Mouse (Mus musculus): ENCODE measurements around the gene Myo1c.

GRCm38 (mm10) chr11:75653781-75654470 is 3.6 kb downstream of the Myo1c start:
- TF ChIP-seq MAX (IDR thresholded peaks at IDR 0.05; ENCODE audit: low read depth) = no peak
- TF ChIP-seq USF1 (IDR thresholded peaks at IDR 0.05; ENCODE audit: low read depth) = no peak
- TF ChIP-seq POLR2A (IDR thresholded peaks at IDR 0.05; ENCODE audit: insufficient read length, low read depth) = peak; percentile 73
- peak in 1 of 3 experiments; percentile 41 for TF ChIP-seq MYOD1 (IDR thresholded peaks at IDR 0.05; ENCODE audit: control insufficient read depth in 1 of 3, insufficient read length in 2 of 3, low read depth in 2 of 3)
- peak; percentile 82 for TF ChIP-seq POLR2AphosphoS2 (IDR thresholded peaks at IDR 0.05; ENCODE audit: insufficient read length, low read depth)
